28 mouse cellular contexts compared by ENCODE assay signal in genomic region chr6:144560211-144560610, GRCm38 (mm10).
DNase-seq lines count a peak whose midpoint lies in the region; ATAC-seq lines count a peak whose summit lies in the region.
"Had no signal": no experiment of that assay in that cellular context is flagged by ENCODE, and none has a peak within 500 bp of the region (broad histone marks: within the 10 kb centered on the region; RNA-seq: fewer than 3 reads in every experiment).

No protein-coding gene starts in this region.

- H3K4me2 ChIP-seq in midbrain, embryonic 11.5 days = no peak overlapping the region
- no peak overlapping the region for H3K4me2 ChIP-seq in midbrain, embryonic 13.5 days (replicated peaks)
- no peak overlapping the region for H3K4me2 ChIP-seq in kidney, embryonic 15.5 days
- H3K4me2 ChIP-seq: embryonic facial prominence, embryonic 15.5 days; heart, embryonic 11.5 days; liver, embryonic 12.5 days; neural tube, embryonic 12.5 days had no signal

- no peak overlapping the region for H3K9ac ChIP-seq in midbrain, embryonic 11.5 days (ENCODE audit: low read length)
- H3K9ac ChIP-seq in midbrain, embryonic 13.5 days (replicated peaks) = no peak overlapping the region
- H3K9ac ChIP-seq in kidney, embryonic 15.5 days = no peak overlapping the region
- H3K9ac ChIP-seq: embryonic facial prominence, embryonic 15.5 days; liver, embryonic 12.5 days; liver, postnatal 0 days; neural tube, embryonic 12.5 days had no signal

- ATAC-seq in midbrain, embryonic 11.5 days (ENCODE audit: low FRiP score) = peak; percentile 68; the same call in 1 of the 2 replicates
- no peak for ATAC-seq in midbrain, embryonic 13.5 days
- no peak for ATAC-seq in kidney, embryonic 15.5 days (replicated peaks; ENCODE audit: low FRiP score)
- ATAC-seq: forebrain, embryonic 14.5 days; inflammation-experienced regulatory T-cells, adult 6 months; liver, embryonic 12.5 days; liver, postnatal 0 days; midbrain, embryonic 16.5 days had no signal

- peaks cover 3% of the 10 kb centered on the region; the same call in 1 of the 2 replicates for H3K9me3 ChIP-seq in midbrain, embryonic 11.5 days (ENCODE audit: control insufficient read depth, low read length)
- H3K9me3 ChIP-seq in midbrain, embryonic 13.5 days = peaks cover 7% of the 10 kb centered on the region; the same call in 1 of the 2 replicates
- H3K9me3 ChIP-seq in kidney, embryonic 15.5 days (replicated peaks) = peaks cover 6% of the 10 kb centered on the region; the same call in 1 of the 2 replicates
- H3K9me3 ChIP-seq: embryonic facial prominence, embryonic 15.5 days; liver, embryonic 12.5 days had no signal

- 12% methylated on average over 3 of the region's 3 CpGs for WGBS in midbrain, embryonic 11.5 days
- 10% methylated on average over 3 of the region's 3 CpGs for WGBS in midbrain, embryonic 13.5 days
- WGBS in kidney, embryonic 15.5 days = 88% methylated on average over 3 of the region's 3 CpGs

- no peaks in the 10 kb centered on the region for H3K27me3 ChIP-seq in midbrain, embryonic 11.5 days (ENCODE audit: control insufficient read depth, insufficient read depth, low read length)
- H3K27me3 ChIP-seq in midbrain, embryonic 13.5 days = no peaks in the 10 kb centered on the region
- H3K27me3 ChIP-seq in kidney, embryonic 15.5 days = no peaks in the 10 kb centered on the region
- H3K27me3 ChIP-seq: embryonic facial prominence, embryonic 15.5 days; liver, embryonic 12.5 days; neural tube, embryonic 12.5 days had no signal

- H3K27ac ChIP-seq in midbrain, embryonic 11.5 days (ENCODE audit: low read depth, low read length) = no peak overlapping the region
- H3K27ac ChIP-seq in midbrain, embryonic 13.5 days = no peak overlapping the region
- H3K27ac ChIP-seq in kidney, embryonic 15.5 days = no peak overlapping the region
- H3K27ac ChIP-seq: embryonic facial prominence, embryonic 15.5 days; layer of hippocampus, adult 2 months; liver, embryonic 12.5 days; neural tube, embryonic 12.5 days had no signal

- peaks cover 7% of the 10 kb centered on the region; the same call in 1 of the 2 replicates for H3K4me1 ChIP-seq in midbrain, embryonic 11.5 days (ENCODE audit: control insufficient read depth, insufficient read depth, low read length)
- H3K4me1 ChIP-seq in midbrain, embryonic 13.5 days (replicated peaks) = 0 out of 2 replicates have a peak, but pooled peaks cover 3% of the 10 kb centered on the region
- no peaks in the 10 kb centered on the region for H3K4me1 ChIP-seq in kidney, embryonic 15.5 days
- H3K4me1 ChIP-seq: embryonic facial prominence, embryonic 15.5 days; liver, embryonic 12.5 days; neural tube, embryonic 12.5 days had no signal

- no peak overlapping the region for H3K4me3 ChIP-seq in midbrain, embryonic 11.5 days (ENCODE audit: low read depth, low read length)
- H3K4me3 ChIP-seq in midbrain, embryonic 13.5 days (replicated peaks) = no peak overlapping the region
- no peak overlapping the region for H3K4me3 ChIP-seq in kidney, embryonic 15.5 days (replicated peaks)
- H3K4me3 ChIP-seq: embryonic facial prominence, embryonic 15.5 days; layer of hippocampus, adult 2 months; liver, embryonic 12.5 days; neural tube, embryonic 12.5 days had no signal

- intact Hi-C loops in heart, postnatal 14 days (cut with DNase I) = no loop called here

- no peaks in the 10 kb centered on the region for H3K36me3 ChIP-seq in midbrain, embryonic 11.5 days (ENCODE audit: control insufficient read depth, insufficient read depth, low read length)
- no peaks in the 10 kb centered on the region for H3K36me3 ChIP-seq in midbrain, embryonic 13.5 days
- H3K36me3 ChIP-seq in kidney, embryonic 15.5 days = no peaks in the 10 kb centered on the region
- H3K36me3 ChIP-seq: embryonic facial prominence, embryonic 15.5 days; liver, embryonic 12.5 days; neural tube, embryonic 12.5 days had no signal

- DNase-seq in heart, adult 11 months = peak; percentile 39
- no peak for DNase-seq in heart, postnatal 14 days
- peak; percentile 84 for DNase-seq in midbrain, embryonic 11.5 days (ENCODE audit: low spot score, missing footprints)
- peak; percentile 29 for DNase-seq in embryo, embryonic 9.5 days (ENCODE audit: extremely low spot score)
- DNase-seq in thymus, postnatal 0 days (ENCODE audit: low spot score) = no peak
- DNase-seq: adrenal gland, postnatal 25 days; cerebellum, adult 11-12 months; cerebellum, postnatal 10 days; gastrocnemius, postnatal 25 days; heart, adult 18-20 months; heart, postnatal 4 days; kidney, adult 18-20 months; kidney, postnatal 36 days; layer of hippocampus, postnatal 36 days; left cerebral cortex, postnatal 4 days; liver, postnatal 0 days; lung, postnatal 36 days; right cerebral cortex, postnatal 14 days had no signal

Comparison
In these comparisons a context has a peak if more than half of its experiments do, and no peak if none do; other contexts are left out.
1. DNase-seq: peak in heart, adult 11 months (single experiment), midbrain, embryonic 11.5 days (single experiment) and embryo, embryonic 9.5 days (single experiment); none in heart, postnatal 14 days (0 of 2) and thymus, postnatal 0 days (single experiment).